Mouse (Mus musculus): Measurements from ENCODE around the gene Lrrc55.

The Lrrc55 gene

DNA sequence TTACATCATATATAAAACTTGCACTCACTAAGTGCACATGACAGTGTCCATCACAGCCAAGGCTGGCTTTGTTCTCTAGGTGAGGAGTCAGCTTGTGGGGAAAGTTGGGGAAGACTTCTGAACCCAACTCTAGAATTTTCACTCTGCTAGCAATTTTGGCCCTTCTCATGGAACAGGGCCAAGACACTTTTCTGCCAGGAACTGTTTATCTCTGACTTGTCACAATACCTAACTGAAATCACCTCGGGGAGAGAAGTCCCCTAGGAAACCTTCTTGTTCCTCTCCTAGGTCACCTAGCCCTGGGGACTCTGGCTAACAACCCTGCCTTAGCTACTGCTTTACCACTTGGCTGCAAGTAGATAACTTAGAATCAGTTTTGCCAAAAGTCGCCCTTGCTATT lies 64.8 kb downstream of the Lrrc55 start:
- no peak for DNase-seq (ENCODE audit: low spot score)

GRCm38 (mm10) chr2:85131724-85132123 lies 65.3 kb downstream of the Lrrc55 start:
- no peak for DNase-seq (ENCODE audit: low spot score)

DNA sequence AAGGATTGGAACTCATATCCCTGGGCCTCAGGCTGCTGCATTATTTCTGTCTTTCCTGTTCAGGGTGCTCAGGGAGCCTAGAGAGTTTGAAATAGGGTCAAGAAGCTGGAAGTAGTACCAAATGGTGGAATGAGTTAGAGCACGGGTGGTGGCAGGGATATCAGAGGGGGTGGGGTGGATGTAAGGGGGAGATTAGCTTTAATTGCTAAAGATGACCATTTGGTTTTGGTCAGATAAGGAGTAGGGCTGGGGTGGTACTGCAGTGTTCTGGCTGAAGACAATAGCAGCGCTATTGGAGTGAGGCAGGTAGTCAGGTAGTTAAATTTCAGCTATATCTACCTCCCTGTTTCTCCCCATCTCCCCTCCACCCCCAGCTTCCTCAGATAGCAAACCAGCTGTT lies 65.8 kb downstream of the Lrrc55 start:
- DNase-seq (ENCODE audit: low spot score) = no peak

- no peak for DNase-seq (ENCODE audit: low spot score)
Measured at GRCm38 (mm10) chr2:85129496-85129971, 67.5 kb downstream of the Lrrc55 start.

GRCm38 (mm10) chr2:85123869-85124535 lies 73.0 kb downstream of the Lrrc55 start:
- DNase-seq (ENCODE audit: low spot score) = peak; percentile 61

DNA sequence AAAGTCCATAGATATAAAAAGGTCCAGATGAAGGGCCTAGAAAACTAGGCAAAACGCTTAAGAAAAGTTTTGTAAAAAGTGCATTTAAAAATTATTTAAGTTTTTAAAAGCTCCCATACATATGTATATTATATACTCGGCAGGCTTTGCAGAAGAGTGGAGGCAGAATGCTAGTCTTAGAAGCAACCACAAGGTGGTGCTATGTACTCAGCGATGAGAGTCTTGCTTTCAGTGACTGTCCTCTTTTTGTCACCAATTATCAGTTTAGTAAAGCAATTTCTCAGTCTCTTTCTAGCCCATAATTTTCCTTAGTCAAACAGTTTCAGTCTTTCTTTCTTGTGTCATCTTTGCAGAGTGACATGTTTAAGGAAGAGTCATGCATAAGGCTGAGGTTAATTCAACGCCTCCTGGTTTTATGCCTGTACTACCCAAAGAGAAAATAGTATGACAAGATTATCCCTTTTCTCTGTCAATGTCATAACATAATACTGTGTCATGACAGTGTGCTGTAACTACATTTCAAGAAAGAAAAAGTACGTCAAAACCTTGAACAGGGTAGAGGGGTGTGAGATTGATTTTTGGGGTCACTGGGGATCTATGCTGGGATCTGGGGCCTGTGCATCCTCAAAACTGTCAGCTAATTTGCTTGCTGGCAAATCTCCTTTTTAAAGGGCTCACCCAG lies 73.7 kb downstream of the Lrrc55 start:
- no peak for DNase-seq (ENCODE audit: low spot score)
